ENCODE assay signal across 1 mouse cellular context in the genomic region with DNA sequence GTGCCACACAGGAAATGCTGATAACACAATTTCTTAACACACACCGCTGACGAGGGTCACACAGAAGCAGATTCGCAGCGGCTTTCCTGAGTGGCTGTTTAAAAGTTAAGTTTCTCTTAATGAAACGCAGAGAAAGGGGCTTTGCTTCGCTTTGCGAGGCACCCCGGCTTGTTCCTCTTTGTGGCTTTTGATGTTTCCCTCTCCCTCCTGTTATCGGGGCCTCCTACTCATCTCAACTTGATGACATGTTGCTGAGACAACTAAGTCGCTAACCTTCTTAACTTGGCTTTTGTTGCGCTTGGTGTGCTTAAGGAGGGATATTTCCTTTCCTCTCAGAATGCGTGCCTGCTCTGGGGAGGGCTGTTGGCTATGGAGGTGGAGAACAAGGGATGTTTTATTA.
TF ChIP-seq lines count a peak whose summit lies in the region.

No protein-coding gene starts in this region.

TF ChIP-seq in MEL, 35 proteins besides CTCF, POLR2A, EP300 and RAD21 (continued from another document):
- no peak for TF ChIP-seq POLR2AphosphoS5 (IDR thresholded peaks at IDR 0.05; ENCODE audit: borderline replicate concordance, low read depth, low read length)
- TF ChIP-seq BHLHE40 (IDR thresholded peaks at IDR 0.05; ENCODE audit: borderline replicate concordance, low read depth, low read length): no peak
- no peak for TF ChIP-seq CHD1 (IDR thresholded peaks at IDR 0.05; ENCODE audit: low read depth, low read length)
